Mouse (Mus musculus) monocyte, adult 2 months (primary cell): ENCODE measurements around the gene Cat.

Experiments
- DNase-seq, 2 experiments: peaks; one replicate each; pipeline ENCODE4 v3.0.0; 2022; ENCODE audit warnings: low spot score in 2 of 2, low read depth in 1 of 2

Cat gene

DNA sequence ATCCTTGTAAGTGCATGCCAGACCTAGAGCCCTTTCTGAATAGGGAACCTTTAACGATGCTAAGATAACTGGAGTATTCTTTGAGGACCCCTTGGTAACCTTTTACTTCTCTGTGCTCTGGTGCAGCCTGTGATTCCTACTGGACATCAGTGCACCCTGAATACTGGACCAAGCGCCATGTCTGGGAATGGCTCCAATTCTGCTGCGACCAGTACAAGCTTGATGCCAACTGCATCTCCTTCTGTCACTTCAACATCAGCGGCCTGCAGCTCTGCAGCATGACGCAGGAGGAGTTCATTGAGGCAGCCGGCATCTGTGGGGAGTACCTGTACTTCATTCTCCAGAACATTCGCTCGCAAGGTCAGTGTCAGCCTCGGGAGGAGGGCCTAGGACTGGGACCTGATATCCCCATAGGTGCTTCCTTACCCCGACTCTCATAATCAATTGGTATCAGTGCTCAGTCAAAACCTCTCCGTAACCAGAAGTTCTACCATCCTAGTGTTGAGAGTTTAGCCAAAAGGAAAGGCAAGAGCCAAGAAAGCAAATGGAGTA lies 45.8 kb downstream of the Cat start:
- no peak for DNase-seq

DNA sequence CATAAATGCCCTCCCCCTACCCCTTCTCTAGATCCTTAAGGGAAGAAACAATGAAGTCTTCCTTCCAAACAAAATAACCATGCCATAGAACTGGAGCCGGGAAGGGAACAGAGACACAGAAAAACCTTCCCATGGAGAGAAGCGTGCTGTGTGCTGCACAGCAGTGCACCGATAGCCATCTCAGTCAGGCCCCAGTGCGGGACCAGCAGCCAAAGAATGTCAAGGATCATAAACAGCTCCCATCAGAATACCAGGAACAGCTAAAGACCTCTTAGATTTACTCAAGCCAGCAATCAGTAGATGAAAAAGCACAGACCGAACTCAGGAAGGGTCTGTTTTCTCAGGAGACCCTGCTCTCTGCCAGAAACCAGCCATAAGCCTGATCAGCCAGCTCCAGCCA lies 48.4 kb downstream of the Cat start:
- no peak for DNase-seq

DNA sequence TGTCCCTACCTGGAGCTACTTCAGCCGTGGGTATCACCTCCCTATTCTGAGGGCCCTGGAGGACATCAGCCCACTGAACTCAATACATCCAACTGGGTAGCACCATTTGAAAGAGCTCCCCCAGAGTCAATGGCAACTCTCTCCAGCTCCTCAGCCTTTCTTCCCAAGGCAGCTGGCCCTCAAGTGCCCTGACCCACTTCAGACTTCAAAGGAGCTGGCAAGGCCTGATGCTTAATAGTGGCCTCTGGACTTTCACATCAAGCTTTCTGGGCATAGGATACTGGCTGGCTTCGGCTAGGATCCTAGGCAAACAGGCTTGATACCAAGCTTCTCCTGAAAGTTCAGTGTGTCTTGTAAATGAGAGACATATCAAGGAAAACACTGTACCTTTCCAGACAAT lies 49.9 kb downstream of the Cat start:
- DNase-seq = no peak

DNA sequence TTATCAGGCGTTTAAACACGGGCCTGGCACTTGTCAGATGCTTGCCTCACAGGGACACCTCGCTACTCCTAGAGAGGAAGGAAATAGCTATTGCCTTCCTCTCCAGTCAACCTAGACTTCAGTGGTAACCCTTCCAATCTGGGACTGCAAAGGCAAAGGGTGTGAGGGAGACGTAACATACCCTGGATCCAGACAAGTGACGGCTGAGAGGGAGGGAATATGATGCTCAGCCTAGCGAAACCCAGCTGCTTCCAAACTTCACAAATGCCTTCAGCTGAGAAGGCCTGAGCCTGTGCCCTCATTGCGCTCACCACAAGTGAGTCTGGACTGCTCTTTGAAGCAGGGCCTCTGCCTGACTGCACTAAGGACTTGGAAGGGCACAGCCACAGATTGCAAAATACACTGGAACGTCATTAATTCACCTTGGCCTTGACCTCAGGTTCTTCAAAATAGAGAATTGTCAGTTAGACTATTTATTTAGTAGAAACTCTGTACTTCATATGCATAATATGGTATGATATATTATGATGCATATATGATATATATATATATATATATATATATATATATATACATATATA lies 52.2 kb downstream of the Cat start:
- DNase-seq = no peak

DNA sequence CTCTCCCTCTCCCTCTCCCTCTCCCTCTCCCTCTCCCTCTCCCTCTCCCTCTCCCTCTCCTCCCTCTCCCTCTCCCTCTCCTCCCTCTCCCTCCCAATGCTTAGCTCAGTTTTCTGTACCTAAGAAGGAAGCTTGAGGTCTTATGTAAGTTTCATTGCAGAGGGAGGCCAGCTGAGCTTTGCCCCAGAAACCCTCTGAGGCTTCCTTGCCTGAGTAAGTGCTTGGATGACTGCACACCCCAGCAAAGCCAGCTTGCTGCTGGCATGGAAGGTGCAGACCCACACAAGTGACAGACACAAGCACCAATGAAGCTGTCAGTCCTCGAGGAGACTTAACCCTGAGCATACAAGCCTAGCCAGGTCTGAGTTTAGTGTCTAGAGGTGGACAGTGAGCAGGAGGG lies 54.2 kb downstream of the Cat start:
- no peak for DNase-seq

DNA sequence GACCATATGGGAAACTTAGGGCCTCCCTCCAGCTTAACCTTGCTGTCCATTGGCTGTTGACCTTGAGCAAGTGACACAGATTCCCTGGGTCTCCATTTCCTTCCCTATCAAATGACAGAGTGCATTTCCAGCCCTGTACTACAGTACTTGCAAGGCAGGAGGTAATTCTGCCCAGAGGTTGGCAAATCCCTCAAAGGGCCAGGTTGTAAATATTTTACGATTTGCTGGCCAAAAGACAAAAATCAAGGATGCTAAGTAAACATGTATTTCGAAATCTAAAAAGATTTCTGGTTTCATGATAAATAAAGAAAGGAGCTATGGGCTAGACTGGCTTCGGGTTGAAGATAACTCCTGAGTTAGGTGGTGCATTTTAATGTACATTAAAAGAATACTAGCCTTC lies 56.6 kb downstream of the Cat start:
- DNase-seq = no peak

DNA sequence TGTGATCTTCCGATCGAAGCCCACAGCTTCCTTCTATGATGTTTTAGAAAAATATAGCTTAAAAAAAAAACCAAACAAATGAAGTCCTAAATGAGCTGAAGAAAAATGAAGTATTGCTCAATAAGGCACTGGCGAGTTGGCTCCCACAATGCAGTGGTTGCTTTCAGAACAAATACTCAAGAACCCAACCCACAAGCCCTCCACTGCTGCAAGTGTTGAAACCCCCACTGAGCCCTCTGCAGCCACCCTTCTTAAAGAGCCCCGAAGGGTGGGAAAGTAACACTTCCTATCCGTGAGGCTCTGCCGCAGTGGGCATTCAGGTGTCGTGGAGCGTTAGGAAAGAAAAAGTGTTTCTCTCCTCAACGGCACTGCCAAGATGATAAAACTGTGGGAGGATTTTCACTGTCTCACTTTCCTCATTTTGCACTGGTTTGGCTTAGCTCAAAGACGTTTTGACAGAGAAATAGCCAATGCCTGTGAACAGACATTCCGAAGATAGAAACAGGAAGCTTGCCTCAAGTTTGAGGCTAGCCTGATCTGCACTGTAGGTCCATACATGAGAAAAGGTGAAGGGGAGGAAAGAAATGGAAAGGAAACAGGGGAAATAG lies 59.4 kb downstream of the Cat start:
- DNase-seq = no peak

DNA sequence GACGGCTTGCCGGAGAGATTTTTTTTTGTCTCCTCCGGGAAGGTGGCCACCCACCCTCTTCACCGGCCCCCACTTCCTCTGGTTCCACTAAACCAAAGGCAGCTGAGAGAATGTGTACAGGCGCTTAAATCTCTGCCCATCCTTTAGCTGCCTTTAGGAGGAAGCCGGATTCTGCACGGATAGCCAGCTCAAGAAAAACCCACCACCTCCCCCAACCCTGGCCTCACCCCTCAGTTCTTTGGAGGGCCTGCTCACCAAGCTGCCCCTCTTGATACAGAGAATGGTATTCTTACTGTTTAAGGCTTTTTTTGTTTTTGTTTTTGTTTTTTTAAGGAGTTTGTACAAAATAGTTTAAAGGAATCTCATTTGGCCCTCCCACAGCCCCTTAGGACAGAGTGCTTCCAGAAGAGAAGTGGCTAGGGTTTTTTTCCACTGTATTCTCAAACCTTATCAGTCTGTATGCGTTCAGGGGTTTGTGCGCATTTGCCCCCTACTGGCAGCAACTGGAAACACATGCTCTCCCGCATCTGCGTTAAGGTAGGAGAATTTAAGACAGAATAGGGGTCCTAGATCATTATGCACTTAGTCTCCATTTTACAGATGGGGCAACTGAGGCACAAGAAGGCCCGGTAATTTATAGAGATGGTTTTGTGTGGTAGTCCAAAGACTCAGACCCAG lies 60.5 kb downstream of the Cat start:
- peak in 1 of 2 experiments; percentile 16 for DNase-seq

DNA sequence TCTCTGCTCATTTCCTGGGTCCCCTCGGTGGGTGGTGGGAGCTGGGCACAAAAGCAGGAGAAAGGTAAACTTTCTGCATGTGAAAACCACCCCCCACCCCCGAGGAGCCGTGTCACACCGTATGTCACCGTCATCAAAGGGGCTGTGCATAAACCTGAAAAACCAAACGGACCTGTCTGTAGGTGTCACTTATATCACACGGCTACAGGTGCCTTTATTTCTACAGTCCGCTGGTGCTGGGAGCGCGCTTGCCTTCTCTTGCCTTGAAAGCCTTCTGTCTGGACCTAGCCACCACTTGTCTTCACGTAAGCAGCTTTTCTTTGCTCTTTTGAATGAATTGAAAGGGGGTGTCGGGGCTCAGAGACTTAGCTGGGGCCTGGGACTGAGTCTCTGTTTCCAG lies 61.1 kb downstream of the Cat start:
- DNase-seq = no peak

DNA sequence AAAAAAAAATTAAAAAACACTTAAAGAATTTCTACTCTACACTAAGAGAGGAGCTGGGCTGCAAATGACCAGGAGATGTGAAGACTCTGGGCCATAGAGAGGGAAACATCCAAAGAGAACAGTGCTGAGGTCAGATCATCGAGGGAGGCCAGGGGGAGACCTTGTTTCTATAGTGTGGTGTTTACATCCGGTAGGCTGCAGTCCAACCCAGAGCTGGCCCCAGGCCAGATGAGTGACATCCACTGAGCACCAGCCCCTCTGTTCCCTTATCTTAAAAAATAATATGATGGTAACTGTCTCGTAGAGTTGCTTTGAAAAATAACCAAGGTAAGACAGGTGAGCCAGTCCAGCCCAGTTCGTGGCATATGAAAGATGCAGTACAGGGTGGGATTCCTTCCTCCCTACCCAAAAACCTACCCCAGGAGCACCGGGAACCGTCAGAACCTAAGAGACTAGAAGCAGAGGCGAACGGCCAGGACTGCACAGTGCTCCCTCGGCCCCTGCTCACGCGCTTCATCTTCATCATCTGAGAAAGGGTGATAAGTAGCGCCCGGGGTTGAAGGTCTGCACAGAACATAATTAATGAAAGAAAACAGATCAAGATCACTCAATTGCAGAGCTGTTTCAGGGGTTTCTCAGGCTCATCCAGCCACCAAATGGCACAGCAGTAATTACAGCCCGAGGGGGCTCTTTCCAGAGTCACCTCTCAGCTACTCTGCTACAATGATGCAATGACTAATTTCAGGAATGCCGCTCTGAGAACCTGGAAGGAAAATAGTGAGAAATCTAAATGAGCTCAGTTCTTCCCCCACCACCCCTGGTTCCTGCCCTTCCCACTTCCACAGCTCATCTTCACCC lies 64.1 kb downstream of the Cat start:
- no peak for DNase-seq

DNA sequence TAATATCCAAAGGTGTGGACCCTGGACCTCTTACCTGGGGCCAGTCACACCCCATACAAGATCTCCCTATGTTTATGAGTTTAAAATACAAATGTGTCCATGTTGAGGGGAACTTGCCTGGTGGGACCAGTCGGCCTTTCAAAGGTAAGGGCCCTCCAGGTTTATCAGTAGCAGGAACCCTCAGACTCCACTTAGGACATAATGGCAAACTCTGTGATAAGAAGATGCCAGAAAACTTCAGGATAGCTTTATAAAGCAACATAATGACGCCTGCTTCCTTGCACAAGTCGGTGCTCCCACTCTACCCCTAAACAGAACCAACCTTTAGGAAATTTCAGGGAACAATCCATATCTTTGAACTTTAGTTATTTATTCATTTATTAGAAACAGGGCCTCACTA lies 69.2 kb downstream of the Cat start:
- no peak for DNase-seq

DNA sequence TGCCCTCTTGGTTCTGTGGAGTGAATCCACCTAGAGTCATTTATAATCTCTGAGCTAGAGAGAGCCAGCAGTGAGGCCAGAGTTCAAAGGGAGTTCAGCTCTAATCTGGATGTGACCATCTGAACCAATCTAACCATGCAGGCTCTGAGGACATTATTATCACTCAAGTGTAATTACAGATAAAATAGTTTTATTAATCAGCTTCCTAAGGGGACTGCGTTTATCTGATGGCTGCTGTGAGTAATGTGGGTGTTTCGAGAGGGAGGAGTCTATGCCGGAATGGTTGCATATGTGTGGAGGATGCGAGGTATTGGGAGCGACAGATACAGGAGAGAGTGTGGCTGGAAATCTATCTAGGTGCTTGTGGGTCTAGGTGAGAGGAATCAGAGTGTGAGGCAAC lies 71.6 kb downstream of the Cat start:
- DNase-seq = no peak

DNA sequence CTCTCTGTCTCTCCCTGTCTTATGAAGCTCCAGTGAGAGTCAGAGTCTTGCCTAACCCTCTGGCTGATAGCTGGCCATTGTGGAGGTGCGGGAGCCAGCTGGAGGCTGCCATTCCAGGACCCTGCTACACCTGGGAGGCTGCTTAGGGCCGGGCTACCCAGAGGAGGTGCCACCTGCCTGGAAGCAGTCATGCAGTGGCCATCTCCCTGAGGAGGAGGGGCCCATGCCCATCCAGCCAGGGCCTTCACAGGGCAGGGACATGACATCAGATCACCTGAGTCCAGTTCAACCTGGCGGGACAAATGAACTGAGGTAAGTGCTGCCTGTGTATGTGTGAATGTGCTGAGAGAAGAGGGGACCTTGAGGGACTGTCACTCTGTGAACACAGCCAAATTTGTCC lies 73.1 kb downstream of the Cat start:
- no peak for DNase-seq

DNA sequence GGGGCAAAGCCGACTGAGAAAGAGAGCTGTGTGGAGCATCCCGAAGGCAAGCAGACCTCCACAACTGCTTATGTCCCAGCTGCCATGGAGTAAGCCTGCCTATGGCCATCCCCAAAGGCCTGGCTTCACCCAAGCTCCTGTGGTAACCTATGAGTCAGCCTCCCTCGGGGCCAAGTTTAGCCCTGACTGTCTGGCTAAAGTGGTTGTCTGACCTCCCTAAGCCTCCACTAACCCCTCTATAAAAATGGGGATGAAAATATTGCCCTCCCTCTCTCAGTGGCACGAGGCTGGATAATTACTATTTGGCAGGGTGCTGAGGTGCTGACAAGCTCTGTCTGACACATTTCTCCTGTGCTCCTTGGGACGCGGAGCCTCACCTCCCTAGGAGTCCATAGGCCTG lies 73.6 kb downstream of the Cat start, which contains the start of gene Elf5:
Gene Elf5 (plus strand): TSS at position 341 of the 400 bp plus-strand sequence.
- no peak for DNase-seq

DNA sequence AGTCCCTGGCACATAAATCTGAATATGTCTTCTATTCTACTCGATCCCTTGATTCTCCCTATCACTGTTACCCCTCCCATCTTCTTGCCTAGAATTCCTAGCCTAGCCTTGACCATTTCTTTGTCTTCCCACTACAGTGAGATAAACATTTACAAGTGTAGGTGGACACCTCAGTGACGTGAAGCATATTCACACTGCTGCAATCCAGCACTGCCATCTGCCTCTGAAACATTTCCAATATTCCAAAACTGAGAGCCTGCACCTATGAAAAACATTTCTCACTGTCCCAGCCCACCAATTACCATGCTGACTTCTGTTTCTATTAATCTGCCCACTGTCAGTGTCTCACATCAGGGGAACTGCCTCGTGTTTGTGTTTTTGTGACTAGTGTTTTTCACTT lies 78.7 kb downstream of the Cat start:
- no peak for DNase-seq
